8 mouse cellular contexts compared by ENCODE assay signal in genomic region chr6:113586466-113587183, GRCm38 (mm10). TPM values are rescaled to one million over a fixed set of nuclear protein-coding genes. Genes with fewer than 3 reads are reported as not detected.
DNase-seq lines count a peak whose midpoint lies in the region; ATAC-seq lines count a peak whose summit lies in the region.

No protein-coding gene starts in this region.

- ATAC-seq in cerebellum, adult (ENCODE audit: insufficient number of reproducible peaks, low FRiP score, low TSS enrichment) = no peak
- ATAC-seq in midbrain, embryonic 14.5 days (ENCODE audit: low FRiP score, low TSS enrichment) = no peak
- ATAC-seq in midbrain, embryonic 13.5 days = no peak
- peak; percentile 78; the same call in 1 of the 2 replicates for ATAC-seq in stomach, embryonic 16.5 days (ENCODE audit: insufficient read depth, low FRiP score)

- no peaks in the 10 kb centered on the region for H3K9me3 ChIP-seq in midbrain, embryonic 14.5 days (ENCODE audit: control insufficient read depth, low read length)
- H3K9me3 ChIP-seq in midbrain, embryonic 13.5 days = no peaks in the 10 kb centered on the region
- H3K9me3 ChIP-seq in stomach, embryonic 16.5 days (replicated peaks; ENCODE audit: control insufficient read depth, low read length) = no peaks in the 10 kb centered on the region

- no peak overlapping the region for H3K9ac ChIP-seq in midbrain, embryonic 14.5 days (replicated peaks; ENCODE audit: low read length)
- no peak overlapping the region for H3K9ac ChIP-seq in midbrain, embryonic 13.5 days (replicated peaks)
- no peak overlapping the region for H3K9ac ChIP-seq in stomach, embryonic 16.5 days (ENCODE audit: low read length)

- no peaks in the 10 kb centered on the region for H3K36me3 ChIP-seq in midbrain, embryonic 14.5 days (ENCODE audit: control insufficient read depth, insufficient read depth, low read length)
- no peaks in the 10 kb centered on the region for H3K36me3 ChIP-seq in midbrain, embryonic 13.5 days
- H3K36me3 ChIP-seq in stomach, embryonic 16.5 days (ENCODE audit: control insufficient read depth, insufficient read depth, low read length) = no peaks in the 10 kb centered on the region

- H3K4me3 ChIP-seq in midbrain, embryonic 14.5 days (replicated peaks; ENCODE audit: low read depth, low read length) = no peak overlapping the region
- H3K4me3 ChIP-seq in midbrain, embryonic 13.5 days (replicated peaks) = no peak overlapping the region
- no peak overlapping the region for H3K4me3 ChIP-seq in stomach, embryonic 16.5 days (replicated peaks; ENCODE audit: low read length)

- WGBS in midbrain, embryonic 14.5 days = 82% methylated on average over 5 of the region's 5 CpGs
- WGBS in midbrain, embryonic 13.5 days = 87% methylated on average over 5 of the region's 5 CpGs
- 57% methylated on average over 5 of the region's 5 CpGs for WGBS in stomach, embryonic 16.5 days

- H3K4me2 ChIP-seq in midbrain, embryonic 14.5 days (ENCODE audit: low read length) = no peak overlapping the region
- no peak overlapping the region for H3K4me2 ChIP-seq in midbrain, embryonic 13.5 days (replicated peaks)
- H3K4me2 ChIP-seq in stomach, embryonic 16.5 days (ENCODE audit: low read depth, low read length) = no peak overlapping the region

- H3K27ac ChIP-seq in midbrain, embryonic 14.5 days (replicated peaks; ENCODE audit: low read depth, low read length) = no peak overlapping the region
- no peak overlapping the region for H3K27ac ChIP-seq in midbrain, embryonic 13.5 days
- peak overlapping the region; percentile 36; the same call in 1 of the 2 replicates for H3K27ac ChIP-seq in stomach, embryonic 16.5 days (ENCODE audit: low read length)

- no peaks in the 10 kb centered on the region for H3K27me3 ChIP-seq in midbrain, embryonic 14.5 days (ENCODE audit: control insufficient read depth, insufficient read depth, low read length)
- no peaks in the 10 kb centered on the region for H3K27me3 ChIP-seq in midbrain, embryonic 13.5 days
- no peaks in the 10 kb centered on the region for H3K27me3 ChIP-seq in stomach, embryonic 16.5 days (ENCODE audit: control insufficient read depth, insufficient read depth, low read length)

- DNase-seq in cerebellum, postnatal 10 days = peak; percentile 52 to 55
- DNase-seq in midbrain, embryonic 14.5 days = peak; percentile 22
- peak; percentile 83 for DNase-seq in kidney, postnatal 14 days
- DNase-seq in gastrocnemius, postnatal 25 days = no peak
- no peak for DNase-seq in frontal cortex, postnatal 14 days (ENCODE audit: low spot score in 2 of 2)

- no peaks in the 10 kb centered on the region for H3K4me1 ChIP-seq in midbrain, embryonic 14.5 days (ENCODE audit: control insufficient read depth, insufficient read depth, low read length)
- H3K4me1 ChIP-seq in midbrain, embryonic 13.5 days (replicated peaks) = no peaks in the 10 kb centered on the region
- no peaks in the 10 kb centered on the region for H3K4me1 ChIP-seq in stomach, embryonic 16.5 days (ENCODE audit: control insufficient read depth, insufficient read depth, low read length)

RNA-seq across cellular contexts. Expression of gene Fancd2os, which starts 13.9 kb away (rescaled TPM):
- not detected in 2 replicates for polyA plus RNA-seq in midbrain, embryonic 14.5 days (2014; fragmentation: Nextera tagmentation; extraction: Ambion mirVana)
- polyA plus RNA-seq in midbrain, embryonic 13.5 days (2015; fragmentation: Nextera tagmentation; extraction: Ambion mirVana) = not detected in 2 replicates
- 0.18 TPM in 1 of 2 replicates, not detected in the other for polyA plus RNA-seq in stomach, embryonic 16.5 days (2015; fragmentation: Nextera tagmentation; extraction: Ambion mirVana)
- total RNA-seq in gastrocnemius, postnatal 25 days (2021) = not detected

RNA-seq across cellular contexts. Expression of gene Brk1, which starts 17.9 kb away (rescaled TPM):
- polyA plus RNA-seq in midbrain, embryonic 14.5 days (2014; fragmentation: Nextera tagmentation; extraction: Ambion mirVana) = 258 and 280 TPM in 2 replicates
- 227 and 229 TPM in 2 replicates for polyA plus RNA-seq in midbrain, embryonic 13.5 days (2015; fragmentation: Nextera tagmentation; extraction: Ambion mirVana)
- polyA plus RNA-seq in stomach, embryonic 16.5 days (2015; fragmentation: Nextera tagmentation; extraction: Ambion mirVana) = 204 and 207 TPM in 2 replicates
- total RNA-seq in gastrocnemius, postnatal 25 days (2021) = 10 to 100 TPM; 37.1 to 40.7 TPM

RNA-seq across cellular contexts. Expression of gene Vhl, which starts 37.1 kb away (rescaled TPM):
- 74.8 and 85.2 TPM in 2 replicates for polyA plus RNA-seq in midbrain, embryonic 14.5 days (2014; fragmentation: Nextera tagmentation; extraction: Ambion mirVana)
- 60.2 and 60.6 TPM in 2 replicates for polyA plus RNA-seq in midbrain, embryonic 13.5 days (2015; fragmentation: Nextera tagmentation; extraction: Ambion mirVana)
- 34.4 and 35.9 TPM in 2 replicates for polyA plus RNA-seq in stomach, embryonic 16.5 days (2015; fragmentation: Nextera tagmentation; extraction: Ambion mirVana)
- total RNA-seq in gastrocnemius, postnatal 25 days (2021) = 1 to 10 TPM; 4.4 to 6.2 TPM

RNA-seq across cellular contexts. Expression of gene Irak2, which starts 51.6 kb away (rescaled TPM):
- 0.42 and 1.0 TPM in 2 replicates for polyA plus RNA-seq in midbrain, embryonic 14.5 days (2014; fragmentation: Nextera tagmentation; extraction: Ambion mirVana)
- polyA plus RNA-seq in midbrain, embryonic 13.5 days (2015; fragmentation: Nextera tagmentation; extraction: Ambion mirVana) = 0.99 and 1.3 TPM in 2 replicates
- 9.3 and 12.0 TPM in 2 replicates for polyA plus RNA-seq in stomach, embryonic 16.5 days (2015; fragmentation: Nextera tagmentation; extraction: Ambion mirVana)
- 1 to 10 TPM; 3.0 to 4.7 TPM for total RNA-seq in gastrocnemius, postnatal 25 days (2021)

RNA-seq across cellular contexts. Expression of gene Fancd2, which starts 55.1 kb away (rescaled TPM):
- polyA plus RNA-seq in midbrain, embryonic 14.5 days (2014; fragmentation: Nextera tagmentation; extraction: Ambion mirVana) = 2.1 and 3.7 TPM in 2 replicates
- polyA plus RNA-seq in midbrain, embryonic 13.5 days (2015; fragmentation: Nextera tagmentation; extraction: Ambion mirVana) = 4.2 and 4.5 TPM in 2 replicates
- polyA plus RNA-seq in stomach, embryonic 16.5 days (2015; fragmentation: Nextera tagmentation; extraction: Ambion mirVana) = 7.8 and 8.8 TPM in 2 replicates
- under 1 TPM; 0.41 to 0.56 TPM for total RNA-seq in gastrocnemius, postnatal 25 days (2021)

Comparison
In these comparisons a context has a peak if more than half of its experiments do, and no peak if none do; other contexts are left out.
1. DNase-seq: peak in cerebellum, postnatal 10 days (2 of 2), midbrain, embryonic 14.5 days (single experiment) and kidney, postnatal 14 days (single experiment); none in gastrocnemius, postnatal 25 days (single experiment) and frontal cortex, postnatal 14 days (0 of 2).